Mouse (Mus musculus) neural tube, embryonic 14.5 days (tissue): ENCODE results near the gene Ptcra. TPM values are rescaled to one million over a fixed set of nuclear protein-coding genes. Genes with fewer than 3 reads are reported as not detected.

ENCODE experiments used
- ATAC-seq: fragments of 200-750 bp; cut with Nextera tagmentation; 2 replicates; pipeline ENCODE4 v1.8.0; 2017; ENCODE audit warnings: low read depth, mild to moderate bottlenecking, moderate TSS enrichment, moderate library complexity
- H3K27ac ChIP-seq: fragments of 300-500 bp; sonication (generic); 2 replicates; pipeline ENCODE4 v1.5.1; 2014; ENCODE audit warnings: low read depth, mild to moderate bottlenecking, control low read depth, low read length, moderate library complexity, mixed read lengths
- H3K27me3 ChIP-seq: fragments of 300-500 bp; sonication (generic); 2 replicates; pipeline ENCODE4 v1.6.1; 2014; ENCODE audit warnings: low read length; ENCODE audit not compliant: control insufficient read depth, insufficient read depth
- H3K36me3 ChIP-seq: fragments of 300-500 bp; sonication (generic); 2 replicates; pipeline ENCODE4 v1.6.1; 2014; ENCODE audit warnings: low read length, mixed read lengths; ENCODE audit not compliant: control insufficient read depth, insufficient read depth
- H3K4me1 ChIP-seq: fragments of 300-500 bp; sonication (generic); 2 replicates; pipeline ENCODE4 v1.6.1; 2014; ENCODE audit warnings: low read length; ENCODE audit not compliant: control insufficient read depth, insufficient read depth
- H3K4me2 ChIP-seq: fragments of 300-500 bp; sonication (generic); 2 replicates; pipeline ENCODE4 v1.6.1; 2014; ENCODE audit warnings: mild to moderate bottlenecking, low read depth, low read length, control low read depth
- H3K4me3 ChIP-seq: fragments of 300-500 bp; sonication (generic); 2 replicates; pipeline ENCODE4 v1.5.1; 2014; ENCODE audit warnings: low read depth, low read length, control low read depth, mixed read lengths
- H3K9ac ChIP-seq: fragments of 300-500 bp; sonication (generic); replicated peaks from 2 replicates; pipeline ENCODE4 v1.6.1; 2014; ENCODE audit warnings: low read depth, mild to moderate bottlenecking, control low read depth, low read length, mixed read lengths
- H3K9me3 ChIP-seq: fragments of 300-500 bp; sonication (generic); 2 replicates; pipeline ENCODE4 v1.6.1; 2016; ENCODE audit warnings: low read length; ENCODE audit not compliant: control insufficient read depth
- WGBS: fragments of 180-500 bp; shearing (Covaris S2); extraction: QIAGEN DNeasy Blood & Tissue Kit; methylation state at CpG from one replicate; pipeline ENCODE4 v1.1.7; 2014; 5-methylcytosine and 5-hydroxymethylcytosine counted together
- polyA plus RNA-seq: library from polyadenylated mRNA; unstranded; fragments of >200 nt; fragmentation: Nextera tagmentation; extraction: Ambion mirVana; gene quantifications from 2 replicates; pipeline ENCODE4 v1.2.1, GENCODE M21; 2014

Ptcra gene
- polyA plus RNA-seq, 1 experiment from 2014 or later = 0.32 TPM

GRCm38 (mm10) chr17:46758753-46759152 lies 4.8 kb downstream of the Ptcra start:
- H3K27ac ChIP-seq = no peak overlapping the region
- no peak overlapping the region for H3K4me3 ChIP-seq
- ATAC-seq = no peak
- no peaks in the 10 kb centered on the region for H3K4me1 ChIP-seq
- no peak overlapping the region for H3K4me2 ChIP-seq
- no peaks in the 10 kb centered on the region for H3K36me3 ChIP-seq
- no peak overlapping the region for H3K9ac ChIP-seq
- no peaks in the 10 kb centered on the region for H3K27me3 ChIP-seq
- H3K9me3 ChIP-seq = no peaks in the 10 kb centered on the region
- WGBS = 85% methylated on average over 12 of the region's 12 CpGs

- H3K4me2 ChIP-seq = peak within 1 kb of the TSS; percentile 78
- no peaks in the 10 kb centered on the region for H3K27me3 ChIP-seq
- peak within 1 kb of the TSS; percentile 73 for H3K4me3 ChIP-seq
- WGBS = under 1% methylated on average over 58 of the region's 58 CpGs
- peak; percentile 98 for ATAC-seq
- peaks cover 7% of the 10 kb centered on the region for H3K4me1 ChIP-seq
- peak within 1 kb of the TSS; percentile 69 for H3K9ac ChIP-seq
- H3K27ac ChIP-seq = peak within 1 kb of the TSS; percentile 85
- H3K36me3 ChIP-seq = no peaks in the 10 kb centered on the region
- no peaks in the 10 kb centered on the region for H3K9me3 ChIP-seq
Observed at GRCm38 (mm10) chr17:46751794-46752556, 11.5 kb downstream of the Ptcra start, which contains the start of gene Cnpy3. Gene Cnpy3 (minus strand): TSS chr17:46752214.

- WGBS = 27% methylated on average over 16 of the region's 16 CpGs
- H3K4me2 ChIP-seq = peak overlapping the region; percentile 78
- no peaks in the 10 kb centered on the region for H3K27me3 ChIP-seq
- H3K9me3 ChIP-seq = no peaks in the 10 kb centered on the region
- peak overlapping the region; percentile 85 for H3K27ac ChIP-seq
- peak overlapping the region; percentile 73 for H3K4me3 ChIP-seq
- H3K9ac ChIP-seq = peak overlapping the region; percentile 69
- no peak for ATAC-seq
- H3K4me1 ChIP-seq = peaks cover 7% of the 10 kb centered on the region
- H3K36me3 ChIP-seq = no peaks in the 10 kb centered on the region
Observed at GRCm38 (mm10) chr17:46751056-46751793, 12.3 kb downstream of the Ptcra start.

- H3K9ac ChIP-seq = peak overlapping the region; percentile 69
- ATAC-seq = no peak
- peak overlapping the region; percentile 78 for H3K4me2 ChIP-seq
- WGBS = 78% methylated on average over 4 of the region's 4 CpGs
- peaks cover 7% of the 10 kb centered on the region for H3K4me1 ChIP-seq
- H3K9me3 ChIP-seq = no peaks in the 10 kb centered on the region
- no peaks in the 10 kb centered on the region for H3K27me3 ChIP-seq
- H3K36me3 ChIP-seq = no peaks in the 10 kb centered on the region
- H3K4me3 ChIP-seq = 0 out of 2 replicates have a peak overlapping the region, but pooled peaks have one; percentile 73
- H3K27ac ChIP-seq = no peak overlapping the region
Observed at GRCm38 (mm10) chr17:46750580-46750979, 12.9 kb downstream of the Ptcra start.

DNA sequence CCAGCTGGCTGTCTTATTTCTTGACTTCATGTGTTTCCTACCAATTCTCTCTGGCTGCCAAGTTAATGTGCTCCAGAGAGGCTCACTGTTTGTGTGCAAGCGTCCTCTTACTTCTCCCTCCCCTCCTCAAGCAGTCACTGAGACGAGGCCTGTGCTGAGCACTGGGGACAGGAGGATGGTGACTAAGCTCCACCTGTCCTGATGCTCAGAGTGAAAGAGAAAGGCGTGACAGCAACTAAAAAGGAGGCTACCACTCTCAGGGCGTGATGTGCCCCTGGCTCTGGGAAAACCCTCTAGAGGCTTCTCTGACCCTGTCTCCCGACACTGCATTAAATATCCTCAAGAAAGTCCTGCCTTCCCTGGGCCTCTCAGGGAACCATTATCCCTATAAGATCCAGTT lies 14.2 kb downstream of the Ptcra start:
- H3K27me3 ChIP-seq = no peaks in the 10 kb centered on the region
- H3K9me3 ChIP-seq = no peaks in the 10 kb centered on the region
- H3K4me1 ChIP-seq = peaks cover 7% of the 10 kb centered on the region
- H3K27ac ChIP-seq = no peak overlapping the region
- H3K4me3 ChIP-seq = no peak overlapping the region
- ATAC-seq = no peak
- 91% methylated on average over 5 of the region's 5 CpGs for WGBS
- H3K36me3 ChIP-seq = 0 out of 2 replicates have a peak, but pooled peaks cover 4% of the 10 kb centered on the region
- no peak overlapping the region for H3K4me2 ChIP-seq
- no peak overlapping the region for H3K9ac ChIP-seq

- no peaks in the 10 kb centered on the region for H3K9me3 ChIP-seq
- no peak for ATAC-seq
- H3K4me2 ChIP-seq = no peak overlapping the region
- no peaks in the 10 kb centered on the region for H3K27me3 ChIP-seq
- no peak overlapping the region for H3K4me3 ChIP-seq
- peaks cover 7% of the 10 kb centered on the region for H3K4me1 ChIP-seq
- 90% methylated on average over 2 of the region's 2 CpGs for WGBS
- H3K36me3 ChIP-seq = peaks cover 9% of the 10 kb centered on the region; the same call in 1 of the 2 replicates
- H3K9ac ChIP-seq = no peak overlapping the region
- no peak overlapping the region for H3K27ac ChIP-seq
Observed at GRCm38 (mm10) chr17:46747806-46748205, 15.7 kb downstream of the Ptcra start.

- ATAC-seq = no peak
- 83% methylated on average over 8 of the region's 8 CpGs for WGBS
Observed at GRCm38 (mm10) chr17:46747234-46747633, 16.3 kb downstream of the Ptcra start.

GRCm38 (mm10) chr17:46745506-46745905 lies 18.0 kb downstream of the Ptcra start:
- no peaks in the 10 kb centered on the region for H3K27me3 ChIP-seq
- no peaks in the 10 kb centered on the region for H3K9me3 ChIP-seq

More at GRCm38 (mm10) chr17:46747234-46747633, 16.3 kb downstream of the Ptcra start:
- no peak overlapping the region for H3K9ac ChIP-seq
- no peaks in the 10 kb centered on the region for H3K9me3 ChIP-seq
- no peak overlapping the region for H3K27ac ChIP-seq
- no peaks in the 10 kb centered on the region for H3K27me3 ChIP-seq
- H3K4me3 ChIP-seq = no peak overlapping the region
- peaks cover 10% of the 10 kb centered on the region; the same call in 1 of the 2 replicates for H3K36me3 ChIP-seq
- no peak overlapping the region for H3K4me2 ChIP-seq
- H3K4me1 ChIP-seq = peaks cover 7% of the 10 kb centered on the region

GRCm38 (mm10) chr17:46742986-46743385 lies 20.5 kb downstream of the Ptcra start:
- Histone ChIP-seq H3K27me3 (no peaks in the 10 kb centered on the region), H3K27ac (no peak overlapping the region), H3K9ac (no peak overlapping the region), H3K4me1 (no peaks in the 10 kb centered on the region), H3K9me3 (no peaks in the 10 kb centered on the region), H3K4me2 (no peak overlapping the region), H3K4me3 (no peak overlapping the region), H3K36me3 (peaks cover 10% of the 10 kb centered on the region; the same call in 1 of the 2 replicates)
- WGBS = 90% methylated on average over 9 of the region's 9 CpGs
- no peak for ATAC-seq

More at GRCm38 (mm10) chr17:46745506-46745905, 18.0 kb downstream of the Ptcra start:
- Histone ChIP-seq H3K4me2 (no peak overlapping the region), H3K4me1 (peaks cover under 1% of the 10 kb centered on the region), H3K9ac (no peak overlapping the region), H3K27ac (no peak overlapping the region), H3K36me3 (peaks cover 10% of the 10 kb centered on the region; the same call in 1 of the 2 replicates), H3K4me3 (no peak overlapping the region)
- WGBS = 93% methylated on average over 2 of the region's 2 CpGs
- no peak for ATAC-seq
